Mouse (Mus musculus): ENCODE data around the gene Igsf11.

The Igsf11 gene

GRCm38 (mm10) chr16:38940805-38941204, 48.3 kb downstream of the Igsf11 start:
- no peak for DNase-seq (ENCODE audit: low read depth)

- no peak for DNase-seq (ENCODE audit: low read depth)
Measured at GRCm38 (mm10) chr16:38941275-38941674, 48.8 kb downstream of the Igsf11 start.

GRCm38 (mm10) chr16:38943706-38944550, 51.5 kb downstream of the Igsf11 start:
- DNase-seq (ENCODE audit: low read depth) = no peak

- DNase-seq (ENCODE audit: low read depth) = no peak
Measured at GRCm38 (mm10) chr16:38945111-38945510, 52.6 kb downstream of the Igsf11 start.

GRCm38 (mm10) chr16:38945581-38945981, 53.1 kb downstream of the Igsf11 start:
- DNase-seq (ENCODE audit: low read depth) = no peak

DNA sequence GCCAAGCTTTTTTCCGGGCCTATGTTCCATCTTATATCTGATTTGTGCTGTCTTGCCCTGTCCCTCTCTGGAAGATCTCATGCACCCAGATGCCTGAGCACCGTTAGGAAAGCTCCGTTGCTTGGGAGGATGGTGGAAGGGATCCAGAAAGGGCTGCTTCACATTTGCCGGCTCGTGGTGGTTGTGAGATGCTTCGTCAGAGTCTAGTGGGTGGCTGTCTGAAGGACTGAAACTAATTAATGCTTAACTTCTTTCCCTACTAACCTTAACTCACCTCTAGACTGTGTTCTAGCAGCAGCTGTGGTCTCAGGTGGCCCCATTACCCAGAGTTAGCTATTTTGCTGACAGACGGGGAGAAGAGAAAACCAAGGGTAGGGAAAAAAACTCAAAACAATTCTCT, 54.0 kb downstream of the Igsf11 start:
- DNase-seq (ENCODE audit: low read depth) = no peak

DNA sequence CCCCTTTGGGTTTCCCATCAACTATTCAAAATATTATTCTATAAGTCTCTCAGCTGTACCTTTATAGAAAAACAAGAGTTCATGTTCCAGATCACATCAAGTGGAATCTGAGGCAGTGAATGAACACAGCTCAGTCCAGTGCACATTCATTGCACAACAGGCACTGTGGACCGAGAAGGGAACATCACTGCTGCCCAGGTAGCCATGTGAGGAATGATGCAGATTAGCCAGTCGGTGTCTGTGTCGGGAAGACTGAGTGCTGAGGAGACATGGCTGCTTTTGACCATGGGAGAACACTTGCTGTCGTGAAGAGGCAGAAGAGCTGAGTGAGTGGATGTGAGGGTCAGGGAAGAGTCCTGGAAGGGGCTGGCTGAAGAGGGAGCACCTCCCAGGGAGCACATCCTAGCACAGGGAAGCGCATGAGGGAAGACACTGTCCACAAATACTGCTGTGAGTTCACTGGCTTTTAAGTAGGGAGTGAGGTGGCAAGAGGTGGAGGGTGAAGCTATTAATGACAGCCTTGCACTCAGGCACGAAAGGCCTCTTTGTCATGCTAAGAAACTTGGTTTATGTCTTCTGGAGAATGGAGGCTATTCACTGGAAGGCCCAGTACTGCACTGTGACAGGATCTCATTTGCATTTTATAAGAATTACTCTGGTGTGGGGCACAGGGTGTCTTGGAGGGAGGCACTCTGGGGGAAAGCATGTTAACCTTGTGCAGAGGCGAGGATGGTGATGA, 54.8 kb downstream of the Igsf11 start:
- no peak for DNase-seq (ENCODE audit: low read depth)

DNA sequence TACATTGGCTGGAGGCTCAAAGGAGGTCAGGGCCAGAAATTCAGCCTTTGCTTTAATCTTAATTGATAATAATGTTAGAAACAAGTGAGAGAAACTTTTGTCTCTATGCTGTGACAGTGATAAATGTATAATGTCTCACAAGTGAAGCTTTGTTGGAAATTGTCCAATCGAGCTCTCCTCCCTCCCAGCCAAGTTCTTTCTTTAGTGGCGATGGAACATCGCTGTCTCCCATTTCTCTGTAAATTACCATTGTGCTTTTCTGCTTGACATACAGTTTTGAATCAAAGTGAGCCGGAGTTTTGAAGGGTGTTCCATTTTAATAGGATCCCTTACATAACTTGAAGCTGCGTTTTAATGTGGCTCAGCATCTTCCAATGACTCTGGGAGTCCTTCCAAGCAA, 56.0 kb downstream of the Igsf11 start:
- no peak for DNase-seq (ENCODE audit: low read depth)

- DNase-seq (ENCODE audit: low read depth) = peak; percentile 1
Measured at GRCm38 (mm10) chr16:38952881-38953280, 60.4 kb downstream of the Igsf11 start.

GRCm38 (mm10) chr16:38953821-38954220, 61.4 kb downstream of the Igsf11 start:
- DNase-seq (ENCODE audit: low read depth) = no peak

DNA sequence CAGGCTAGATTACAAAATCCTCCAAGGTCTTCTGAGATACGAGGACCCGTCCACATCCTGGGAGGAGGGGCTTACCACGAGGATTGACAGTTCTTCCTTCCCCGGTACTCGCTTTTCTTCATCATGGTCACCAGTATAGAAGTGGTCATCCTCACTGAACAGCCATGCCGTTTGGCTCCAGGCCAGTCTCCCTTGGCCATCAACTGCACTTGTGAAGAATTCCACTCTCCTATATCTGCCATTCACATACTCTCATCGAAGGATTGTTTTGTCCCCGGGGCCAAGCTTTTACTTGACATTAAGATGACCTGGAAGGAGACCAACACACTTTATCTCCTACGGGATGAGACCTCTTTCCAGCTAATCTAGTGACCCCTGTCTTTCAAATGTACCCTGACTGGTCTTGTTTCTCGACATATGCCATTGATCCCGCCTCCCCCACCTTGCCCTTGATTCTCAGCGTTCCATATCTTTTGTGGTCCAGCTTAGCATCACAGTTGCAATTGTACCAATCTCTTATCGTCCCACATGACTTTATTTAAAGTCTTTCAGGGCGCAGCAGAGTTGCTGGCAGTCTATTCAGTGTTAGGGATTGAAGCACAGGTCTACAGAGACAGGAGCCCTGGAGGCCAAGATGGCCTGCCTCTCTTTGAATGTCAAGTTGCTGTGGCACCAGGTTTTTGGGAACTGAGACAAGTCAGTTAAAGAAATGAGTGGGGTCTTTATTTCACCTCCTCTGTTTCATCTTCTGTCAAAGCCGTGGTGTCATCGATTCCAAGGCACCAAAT, 62.2 kb downstream of the Igsf11 start:
- DNase-seq (ENCODE audit: low read depth) = no peak

DNA sequence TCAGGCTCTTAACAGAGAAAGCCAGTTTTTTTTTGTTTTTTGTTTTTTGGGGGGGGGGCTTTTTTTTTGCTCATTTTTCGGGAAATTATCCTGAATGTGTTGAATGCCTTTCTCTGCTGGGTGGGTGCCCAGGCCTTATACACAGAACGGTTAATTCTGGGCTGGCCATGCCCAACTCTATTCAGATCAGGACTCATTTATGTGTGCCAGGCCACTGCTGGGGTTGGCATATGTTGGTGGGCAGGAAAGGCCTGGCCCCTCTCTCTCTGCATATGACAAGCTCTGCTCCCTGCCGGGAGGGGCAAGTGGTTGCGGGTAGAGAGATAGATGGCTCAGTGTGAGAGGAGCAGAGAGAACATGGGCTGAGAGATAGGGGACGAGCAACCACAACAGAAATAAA, 62.8 kb downstream of the Igsf11 start:
- DNase-seq (ENCODE audit: low read depth) = no peak

DNA sequence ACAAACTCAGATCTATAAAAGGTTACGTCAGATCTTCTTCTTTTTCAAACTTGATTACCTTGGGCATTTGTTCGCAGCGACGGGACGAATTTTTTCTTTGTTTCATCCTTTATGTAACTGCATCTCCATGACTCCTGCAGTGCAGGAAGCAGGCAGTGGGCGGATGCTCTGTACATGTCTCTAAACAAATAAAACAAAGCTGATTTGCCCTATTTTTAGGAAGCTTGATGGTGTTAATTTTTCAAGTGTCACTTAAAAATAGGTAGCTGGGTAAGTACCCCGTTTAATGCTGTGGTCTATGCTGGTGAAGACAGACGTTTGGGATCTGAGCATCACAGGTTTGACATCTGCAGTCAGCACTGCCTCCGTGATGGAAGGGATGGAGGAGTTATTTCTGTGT, 66.3 kb downstream of the Igsf11 start:
- no peak for DNase-seq (ENCODE audit: low read depth)

GRCm38 (mm10) chr16:38960550-38960949, 68.1 kb downstream of the Igsf11 start:
- DNase-seq (ENCODE audit: low read depth) = no peak

GRCm38 (mm10) chr16:38961865-38962264, 69.4 kb downstream of the Igsf11 start:
- DNase-seq (ENCODE audit: low read depth) = no peak

GRCm38 (mm10) chr16:38962695-38963094, 70.2 kb downstream of the Igsf11 start:
- DNase-seq (ENCODE audit: low read depth) = no peak

- DNase-seq (ENCODE audit: low read depth) = no peak
Measured at GRCm38 (mm10) chr16:38967026-38967425, 74.6 kb downstream of the Igsf11 start.

DNA sequence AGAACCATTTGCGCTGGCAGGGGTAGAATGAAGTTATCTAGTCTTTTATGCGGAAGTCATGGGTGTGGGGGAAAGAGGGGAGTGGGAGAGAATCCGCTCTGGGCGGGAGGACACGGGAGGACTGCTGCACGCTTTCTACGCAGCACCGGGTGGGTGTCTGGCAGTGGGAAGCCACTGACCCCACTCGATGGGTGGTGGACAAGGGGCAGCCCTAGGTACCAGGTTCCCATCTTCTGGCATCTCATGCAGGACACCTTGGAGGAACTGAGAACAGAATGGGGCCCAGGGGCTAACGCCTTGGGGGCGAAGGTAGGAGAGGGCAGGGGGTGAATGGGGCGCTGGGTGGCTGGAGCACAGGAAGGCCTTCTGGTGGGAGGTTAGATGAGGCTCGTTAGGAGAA, 83.7 kb downstream of the Igsf11 start:
- no peak for DNase-seq (ENCODE audit: low read depth)

DNA sequence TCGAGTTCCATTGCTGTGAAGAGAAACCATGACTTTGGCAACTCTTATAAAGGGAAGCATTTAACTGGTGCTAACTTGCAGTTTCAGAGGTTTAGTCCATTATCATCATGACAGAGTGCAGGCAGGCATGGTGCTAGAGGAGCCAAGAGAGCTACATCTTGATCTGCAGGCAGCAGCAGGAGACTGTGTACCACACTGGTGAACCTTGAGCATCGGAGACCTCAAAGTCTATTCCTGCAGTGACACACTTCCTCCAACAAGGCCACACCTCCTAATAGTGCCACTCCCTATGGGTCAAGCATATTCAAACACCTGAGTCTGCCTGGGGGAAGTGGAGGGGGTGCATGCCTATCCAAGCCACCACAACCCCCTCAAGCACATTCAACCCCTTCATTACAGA, 86.1 kb downstream of the Igsf11 start:
- no peak for DNase-seq (ENCODE audit: low read depth)

DNA sequence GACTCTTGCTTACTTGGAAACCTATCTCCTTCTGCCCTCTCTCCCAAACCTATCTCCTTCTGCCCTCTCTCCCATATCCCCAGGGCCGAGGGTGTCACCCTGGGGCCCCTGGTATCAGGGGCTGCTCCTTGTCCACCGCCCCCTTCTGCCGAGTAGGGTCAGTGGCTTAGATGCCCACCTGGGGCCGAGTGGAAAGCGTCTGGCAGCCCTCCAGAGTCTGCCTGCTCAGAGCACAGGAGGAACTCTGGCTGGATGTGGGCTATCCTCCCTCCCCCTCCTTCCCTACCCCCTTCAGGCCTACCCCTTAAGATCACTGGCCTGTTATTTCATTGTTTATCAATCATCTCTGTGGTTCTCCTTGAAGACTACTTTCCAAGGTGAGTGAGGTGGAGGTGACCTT, 88.1 kb downstream of the Igsf11 start:
- DNase-seq (ENCODE audit: low read depth) = no peak

DNA sequence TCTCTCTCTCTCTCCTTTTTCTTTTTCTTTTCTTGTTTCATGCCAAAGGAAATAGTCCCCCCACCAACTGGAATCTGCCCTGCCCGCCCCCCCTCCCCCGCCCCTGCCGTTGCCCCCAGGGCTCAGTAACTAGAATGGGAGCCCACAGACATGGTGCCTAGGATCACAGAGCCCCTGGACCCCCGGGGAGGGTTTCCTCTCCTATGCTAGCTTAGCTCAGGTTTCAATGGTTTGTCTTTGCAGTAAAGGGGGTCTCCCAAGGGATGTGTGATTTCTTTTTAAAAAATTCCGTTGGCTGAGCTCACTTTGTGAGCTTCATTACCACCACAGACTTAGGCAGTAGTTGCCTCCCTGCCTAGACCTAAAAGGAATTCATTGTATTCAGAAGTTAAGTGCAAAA, 89.6 kb downstream of the Igsf11 start:
- no peak for DNase-seq (ENCODE audit: low read depth)

DNA sequence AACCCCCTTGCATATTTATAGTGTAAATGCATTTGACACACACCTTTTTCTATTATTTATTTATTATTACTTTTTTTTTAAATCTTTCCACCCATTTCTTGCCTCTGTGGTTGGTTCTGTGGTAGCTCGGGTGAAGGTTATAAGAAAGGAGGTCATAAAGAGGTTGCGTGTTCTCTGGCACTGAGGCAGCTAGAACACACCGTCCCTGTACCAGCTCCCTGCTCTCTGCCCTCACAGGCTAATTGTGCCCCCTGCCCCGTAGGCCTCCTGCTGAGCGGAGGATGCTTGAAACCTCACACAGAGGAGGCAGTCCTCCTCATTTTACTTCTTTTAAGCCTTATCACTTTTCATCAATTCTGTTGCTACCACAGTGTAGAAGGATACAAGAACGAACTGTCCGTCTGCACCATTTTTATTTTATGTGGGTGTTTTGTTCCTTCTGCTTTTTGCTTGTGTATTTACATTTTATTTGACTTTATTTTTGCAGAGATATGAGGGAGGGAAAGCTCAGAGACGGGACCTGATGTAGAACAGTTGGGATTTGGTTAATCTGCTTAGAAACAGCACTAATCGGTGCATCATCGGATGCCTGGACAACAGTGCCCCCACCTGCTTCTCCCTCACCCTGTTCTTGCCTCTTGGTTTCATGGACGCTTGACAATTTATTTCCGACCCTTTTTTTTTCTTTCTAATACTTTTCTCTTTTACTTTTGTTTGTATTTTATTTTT, 90.2 kb downstream of the Igsf11 start:
- no peak for DNase-seq (ENCODE audit: low read depth)
